Mouse (Mus musculus) small intestine, adult 2 months (tissue): ENCODE measurements at regions not wholly inside any gene's neighbourhood (a gene's known extent, or its start where the extent isn't known, plus 50 kb on each side); places are given as distances from the start of the nearest gene placed in this dataset.

Experiments
- CTCF ChIP-seq: fragments of 200-500 bp; IDR thresholded peaks from 2 replicates; pipeline ENCODE4 v1.5.1; 2012; ENCODE audit warnings: low read depth, mild to moderate bottlenecking, control low read depth, inconsistent platforms, low read length, moderate library complexity, mixed read lengths; ENCODE audit not compliant: insufficient replicate concordance, insufficient read length; ENCODE audit errors: extremely low read depth
- POLR2A ChIP-seq: fragments of 200-500 bp; IDR thresholded peaks from 2 replicates; pipeline ENCODE4 v1.6.1; 2012; ENCODE audit warnings: low read depth, mild to moderate bottlenecking, control low read depth, inconsistent platforms, low read length, moderate library complexity

DNA sequence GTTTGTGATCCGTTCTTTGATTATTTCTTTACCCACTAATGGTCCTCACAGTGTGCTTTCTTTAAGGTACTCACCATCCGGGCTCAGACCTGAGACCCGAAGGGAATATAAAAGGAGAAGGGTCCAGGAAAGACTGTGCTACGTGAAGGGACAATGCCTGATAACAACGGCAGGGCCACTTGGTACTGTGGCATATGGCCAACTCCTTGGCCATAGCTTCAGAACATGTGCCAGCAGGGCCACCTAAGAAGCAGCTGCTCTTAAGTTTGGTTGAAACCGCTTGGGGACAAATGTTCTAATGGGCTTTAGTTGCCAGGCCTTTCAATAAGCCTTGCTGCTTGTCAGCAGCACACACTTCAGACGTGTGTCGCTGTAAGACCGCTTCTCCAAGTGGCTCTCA lies 1094.1 kb downstream of the Mrps31 start:
- TF ChIP-seq CTCF (no peak), POLR2A (no peak)
